Mouse (Mus musculus) embryonic facial prominence, embryonic 10.5 days (tissue): ENCODE measurements at regions not wholly inside any gene's neighbourhood (a gene's known extent, or its start where the extent isn't known, plus 50 kb on each side); places are given as distances from the start of the nearest gene placed in this dataset.

Source experiments
- DNase-seq: peaks from one replicate; pipeline ENCODE4 v3.0.0-alpha.2; 2017; ENCODE audit warnings: low spot score
- H3K27ac ChIP-seq: fragments of 300-500 bp; sonication (generic); replicated peaks from 2 replicates; pipeline ENCODE4 v1.5.1; 2016; ENCODE audit warnings: mild to moderate bottlenecking
- H3K27me3 ChIP-seq: fragments of 300-500 bp; sonication (generic); replicated peaks from 2 replicates; pipeline ENCODE4 v1.6.1; 2016; ENCODE audit warnings: low read depth, mild to moderate bottlenecking; ENCODE audit not compliant: poor library complexity, severe bottlenecking
- H3K36me3 ChIP-seq: fragments of 300-500 bp; sonication (generic); replicated peaks from 2 replicates; pipeline ENCODE4 v1.6.1; 2016; ENCODE audit warnings: mild to moderate bottlenecking, moderate library complexity
- H3K4me1 ChIP-seq: fragments of 300-500 bp; sonication (generic); 2 replicates; pipeline ENCODE4 v1.6.1; 2016
- H3K4me3 ChIP-seq: fragments of 300-500 bp; sonication (generic); 2 replicates; pipeline ENCODE4 v1.5.1; 2016; ENCODE audit warnings: mild to moderate bottlenecking, moderate library complexity
- H3K9me3 ChIP-seq: fragments of 300-500 bp; sonication (generic); 2 replicates; pipeline ENCODE4 v1.6.1; 2016; ENCODE audit warnings: mild to moderate bottlenecking
- WGBS: fragments of 180-500 bp; shearing (Covaris S2); methylation state at CpG from one replicate; pipeline ENCODE4 v1.1.7; 2016; 5-methylcytosine and 5-hydroxymethylcytosine counted together

DNA sequence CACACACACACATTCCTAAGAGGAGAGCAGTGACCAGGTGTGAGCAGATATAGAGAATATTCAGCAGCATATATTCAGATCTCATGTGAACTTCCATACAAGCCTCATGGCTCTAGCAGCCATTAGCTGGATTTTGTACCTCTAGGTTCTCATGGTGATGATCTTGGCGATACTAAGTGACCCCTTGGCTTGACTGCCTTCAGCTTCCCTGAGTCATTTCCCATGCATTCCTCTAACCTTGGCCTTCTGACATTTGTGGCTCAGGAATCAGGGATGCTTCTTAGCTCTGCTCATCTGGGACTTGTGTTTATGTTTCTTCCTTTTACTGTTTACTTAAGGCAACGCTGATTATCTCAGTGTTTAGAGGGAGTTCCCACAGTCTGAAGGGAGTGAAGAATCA lies 100.8 kb upstream of the Cox10 start:
- DNase-seq, result no peak
- no peak overlapping the region for H3K4me3 ChIP-seq
- no peaks in the 10 kb centered on the region for H3K9me3 ChIP-seq
- peaks cover 5% of the 10 kb centered on the region; the same call in 1 of the 2 replicates for H3K27me3 ChIP-seq
- no peaks in the 10 kb centered on the region for H3K36me3 ChIP-seq
- H3K27ac ChIP-seq, result no peak overlapping the region
- H3K4me1 ChIP-seq, result peaks cover 23% of the 10 kb centered on the region
- 36% methylated on average over 2 of the region's 2 CpGs for WGBS

DNA sequence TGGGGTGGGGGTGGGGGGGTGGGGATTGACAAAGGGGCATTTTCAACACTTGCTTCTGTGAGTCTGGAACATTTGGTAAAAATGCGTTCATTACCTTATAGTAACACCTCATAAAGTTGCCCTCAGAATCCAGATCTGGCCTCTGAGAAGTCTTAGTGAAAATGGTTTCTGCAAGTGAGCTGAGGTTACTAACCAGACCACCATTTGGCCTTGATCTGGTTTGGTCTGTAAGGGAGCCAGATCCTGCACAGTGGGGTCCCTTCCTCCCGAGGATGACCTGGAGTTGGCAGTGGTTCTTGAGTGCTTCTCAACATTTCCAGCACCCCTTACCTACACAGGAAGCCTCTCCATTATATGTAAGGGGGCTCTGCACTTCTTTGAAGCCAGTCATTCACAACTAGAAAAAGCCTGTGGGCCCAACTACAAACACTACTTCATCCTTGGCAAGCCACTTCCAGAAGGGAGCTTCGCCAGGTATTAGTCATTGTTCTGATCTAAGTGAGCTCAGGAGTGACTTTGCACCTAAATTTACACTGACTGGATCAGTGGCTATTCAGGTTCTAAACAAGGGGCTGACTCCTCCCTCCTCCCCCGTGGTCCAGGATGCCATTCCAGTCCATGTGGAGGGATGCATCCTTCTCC lies 94.3 kb upstream of the Cox10 start:
- H3K4me1 ChIP-seq, result peaks cover 3% of the 10 kb centered on the region; the same call in 1 of the 2 replicates
- no peak for DNase-seq
- WGBS, result 67% methylated on average over 4 of the region's 4 CpGs
- H3K27me3 ChIP-seq, result 0 out of 2 replicates have a peak, but pooled peaks cover 9% of the 10 kb centered on the region
- H3K9me3 ChIP-seq, result no peaks in the 10 kb centered on the region
- H3K27ac ChIP-seq, result no peak overlapping the region
- no peak overlapping the region for H3K4me3 ChIP-seq
- H3K36me3 ChIP-seq, result no peaks in the 10 kb centered on the region

DNA sequence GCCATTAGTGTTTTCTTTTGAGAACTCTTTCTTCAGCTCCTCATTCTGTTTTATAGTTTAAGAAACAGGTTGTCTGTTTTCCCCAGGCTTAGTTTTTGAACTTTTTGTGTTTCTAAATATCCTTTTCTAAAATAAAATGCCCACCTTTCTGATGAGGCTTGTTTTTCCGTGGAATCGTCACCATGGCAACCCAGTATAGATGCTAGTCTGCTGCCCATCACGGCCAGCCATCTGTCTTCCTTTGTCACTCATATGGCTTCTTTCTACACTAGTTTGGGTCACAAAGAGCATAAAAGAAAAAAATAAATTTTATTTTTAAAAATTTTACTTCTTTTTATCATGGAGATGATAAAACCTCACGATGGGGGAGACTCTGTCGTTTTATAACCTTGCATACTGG lies 93.7 kb upstream of the Cox10 start:
- WGBS, result 88% methylated on average over 5 of the region's 5 CpGs
- Histone ChIP-seq H3K27ac (no peak overlapping the region), H3K36me3 (no peaks in the 10 kb centered on the region), H3K9me3 (no peaks in the 10 kb centered on the region), H3K27me3 (0 out of 2 replicates have a peak, but pooled peaks cover 5% of the 10 kb centered on the region), H3K4me3 (no peak overlapping the region), H3K4me1 (peaks cover 3% of the 10 kb centered on the region; the same call in 1 of the 2 replicates)
- no peak for DNase-seq

DNA sequence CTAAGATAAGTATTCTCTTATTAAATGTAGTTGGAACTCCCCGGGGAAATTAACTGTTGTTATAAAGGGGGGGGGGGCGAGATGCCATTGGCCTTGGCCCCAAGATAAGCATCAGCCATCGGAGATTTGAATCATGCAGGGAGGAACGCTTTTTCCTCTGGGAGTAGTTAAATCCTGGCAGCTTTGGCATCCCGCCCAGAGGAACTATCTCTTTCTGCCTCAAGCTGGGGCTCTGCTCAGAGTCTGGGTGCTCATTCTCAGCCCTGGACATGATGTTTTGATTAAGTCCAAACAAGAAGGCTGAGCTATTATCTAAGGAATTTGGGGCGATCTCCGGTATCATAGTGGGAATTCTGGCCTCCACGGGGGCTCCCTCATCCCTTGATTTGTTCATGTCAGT lies 89.4 kb upstream of the Cox10 start:
- H3K36me3 ChIP-seq, result no peaks in the 10 kb centered on the region
- H3K4me3 ChIP-seq, result no peak overlapping the region
- WGBS, result 66% methylated on average over 8 of the region's 8 CpGs
- DNase-seq, result no peak
- no peak overlapping the region for H3K27ac ChIP-seq
- H3K4me1 ChIP-seq, result peaks cover 9% of the 10 kb centered on the region; the same call in 1 of the 2 replicates
- H3K9me3 ChIP-seq, result no peaks in the 10 kb centered on the region
- 0 out of 2 replicates have a peak, but pooled peaks cover 3% of the 10 kb centered on the region for H3K27me3 ChIP-seq

DNA sequence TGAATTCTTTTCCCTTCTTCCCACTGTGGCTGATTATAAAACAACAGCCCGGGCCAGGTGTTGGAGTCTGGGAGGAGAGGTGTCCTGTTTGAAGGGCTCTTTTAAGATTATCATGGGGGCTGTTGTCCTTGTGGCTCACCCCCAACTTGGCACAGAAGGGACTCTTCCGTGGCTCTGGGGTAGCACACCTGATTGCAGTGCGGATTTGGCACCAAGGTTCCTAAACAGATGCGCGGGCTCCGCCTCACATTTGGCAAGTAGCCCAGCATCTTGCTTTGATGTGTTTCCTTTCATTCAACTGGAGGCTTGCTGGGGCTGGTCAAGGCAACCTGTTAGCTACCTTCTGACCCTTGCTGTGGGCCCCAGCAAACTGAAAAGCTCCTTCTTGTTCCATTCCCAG lies 85.5 kb upstream of the Cox10 start:
- Histone ChIP-seq H3K4me1 (peaks cover 9% of the 10 kb centered on the region; the same call in 1 of the 2 replicates), H3K36me3 (no peaks in the 10 kb centered on the region), H3K9me3 (no peaks in the 10 kb centered on the region), H3K27ac (no peak overlapping the region), H3K27me3 (0 out of 2 replicates have a peak, but pooled peaks cover 3% of the 10 kb centered on the region), H3K4me3 (no peak overlapping the region)
- 81% methylated on average over 6 of the region's 6 CpGs for WGBS
- DNase-seq, result no peak

DNA sequence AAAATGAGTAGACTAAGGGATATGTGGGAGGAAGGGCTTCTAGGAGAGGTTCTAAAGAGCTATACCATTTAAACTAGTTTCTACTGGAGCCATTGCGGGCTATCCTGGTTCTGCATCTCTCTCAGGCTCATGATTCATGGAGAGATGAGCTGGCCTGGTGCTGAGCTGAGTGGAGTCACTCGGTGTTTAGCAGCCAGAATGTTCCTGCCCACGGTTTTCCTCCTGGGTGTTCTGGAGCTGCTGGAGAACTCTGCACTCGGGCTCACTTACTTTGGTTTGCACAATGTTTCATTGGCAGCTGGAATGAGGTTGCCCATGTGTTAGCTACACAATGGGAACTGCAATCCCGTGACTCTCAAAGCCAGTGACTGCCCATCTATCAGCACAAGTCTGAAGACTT lies 79.0 kb upstream of the Cox10 start:
- Histone ChIP-seq H3K27me3 (no peaks in the 10 kb centered on the region), H3K9me3 (no peaks in the 10 kb centered on the region), H3K4me3 (no peak overlapping the region), H3K36me3 (no peaks in the 10 kb centered on the region), H3K27ac (no peak overlapping the region), H3K4me1 (no peaks in the 10 kb centered on the region)
- no peak for DNase-seq
- 92% methylated on average over 5 of the region's 5 CpGs for WGBS

DNA sequence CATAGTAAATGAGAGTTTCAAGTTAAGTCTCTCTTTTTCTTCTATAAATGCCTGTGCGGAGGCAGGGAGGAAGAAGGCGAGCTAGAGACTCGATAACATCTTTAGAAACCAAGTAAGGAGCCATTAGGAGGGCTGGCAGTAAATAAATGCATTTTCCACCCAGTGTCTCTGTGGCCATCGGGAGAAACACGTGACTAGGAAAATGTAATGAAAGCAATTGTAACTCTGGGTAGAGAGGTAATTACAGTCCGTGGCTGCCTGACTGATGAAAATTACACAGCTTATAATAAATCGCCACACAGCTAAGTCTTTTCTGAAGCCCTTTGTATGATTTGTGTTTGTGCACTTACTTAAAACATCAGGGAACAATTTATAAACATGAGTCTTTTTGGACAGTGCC lies 77.4 kb upstream of the Cox10 start:
- WGBS, result 83% methylated on average over 7 of the region's 7 CpGs
- H3K9me3 ChIP-seq, result no peaks in the 10 kb centered on the region
- H3K36me3 ChIP-seq, result no peaks in the 10 kb centered on the region
- H3K27me3 ChIP-seq, result no peaks in the 10 kb centered on the region
- DNase-seq, result no peak
- no peaks in the 10 kb centered on the region for H3K4me1 ChIP-seq
- H3K4me3 ChIP-seq, result no peak overlapping the region
- H3K27ac ChIP-seq, result no peak overlapping the region

DNA sequence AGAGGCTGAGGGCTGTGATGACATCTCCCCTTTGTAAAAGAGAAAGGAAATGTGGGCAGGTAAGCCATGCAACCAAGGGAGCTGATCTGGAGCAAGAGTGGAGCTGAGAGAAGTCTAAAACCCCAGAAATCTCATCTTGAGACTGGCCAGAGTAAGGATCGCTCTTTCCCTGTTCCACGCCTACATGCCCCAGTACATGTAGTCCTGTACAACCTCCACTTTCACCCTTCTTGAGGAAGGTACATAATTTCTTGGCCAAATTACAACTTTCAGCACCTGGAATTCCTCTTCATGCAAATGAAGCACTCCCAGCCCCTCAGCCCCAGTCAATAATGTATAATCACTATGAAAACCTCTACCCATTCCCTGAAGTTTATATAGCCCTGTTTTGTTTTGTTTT lies 60.2 kb upstream of the Cox10 start:
- Histone ChIP-seq H3K9me3 (no peaks in the 10 kb centered on the region), H3K27ac (no peak overlapping the region), H3K36me3 (no peaks in the 10 kb centered on the region), H3K4me3 (no peak overlapping the region), H3K27me3 (no peaks in the 10 kb centered on the region), H3K4me1 (no peaks in the 10 kb centered on the region)
- 99% methylated on average over 2 of the region's 2 CpGs for WGBS
- DNase-seq, result no peak

DNA sequence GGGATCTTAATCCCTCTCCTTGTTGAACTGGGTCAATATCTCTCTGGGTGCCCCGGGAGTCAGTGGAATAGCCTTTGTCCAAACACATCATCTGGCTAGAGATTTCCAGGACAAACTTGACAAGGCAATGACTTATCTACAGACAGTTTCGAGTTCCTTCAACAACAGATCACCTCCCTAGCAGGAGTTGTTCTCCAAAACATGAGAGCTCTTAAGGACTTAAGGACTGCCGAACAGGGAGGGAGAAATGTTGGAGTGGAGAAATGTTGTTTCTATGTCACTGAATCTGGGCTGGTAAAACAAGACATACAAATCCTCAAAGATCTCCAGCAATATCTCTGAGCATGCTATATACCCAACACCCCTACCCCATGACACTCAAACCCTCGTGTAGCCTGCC lies 59.7 kb upstream of the Cox10 start:
- no peak for DNase-seq
- no peaks in the 10 kb centered on the region for H3K9me3 ChIP-seq
- no peak overlapping the region for H3K4me3 ChIP-seq
- no peaks in the 10 kb centered on the region for H3K27me3 ChIP-seq
- H3K36me3 ChIP-seq, result no peaks in the 10 kb centered on the region
- 80% methylated on average over 4 of the region's 4 CpGs for WGBS
- no peak overlapping the region for H3K27ac ChIP-seq
- no peaks in the 10 kb centered on the region for H3K4me1 ChIP-seq

DNA sequence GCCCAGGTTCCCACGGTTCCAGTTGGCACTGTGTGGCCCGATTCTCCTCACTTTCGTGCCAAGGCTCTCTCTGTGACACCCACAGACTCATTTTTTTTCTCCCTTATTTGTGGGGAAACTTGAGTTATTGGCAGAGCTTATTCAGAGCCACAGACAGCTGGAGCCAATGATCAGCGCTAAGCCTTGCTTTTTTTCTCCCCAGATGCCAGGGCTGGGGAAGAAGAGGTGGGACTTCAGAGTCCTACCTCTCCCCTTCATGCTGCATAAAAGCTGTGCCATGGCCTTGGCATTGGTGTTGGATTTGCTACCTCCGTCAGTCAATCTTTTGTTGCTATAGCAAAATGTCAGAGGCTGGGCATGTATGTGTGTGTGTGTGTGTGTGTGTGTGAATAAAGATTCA lies 56.5 kb upstream of the Cox10 start:
- no peaks in the 10 kb centered on the region; the same call in 1 of the 2 replicates for H3K27me3 ChIP-seq
- DNase-seq, result no peak

DNA sequence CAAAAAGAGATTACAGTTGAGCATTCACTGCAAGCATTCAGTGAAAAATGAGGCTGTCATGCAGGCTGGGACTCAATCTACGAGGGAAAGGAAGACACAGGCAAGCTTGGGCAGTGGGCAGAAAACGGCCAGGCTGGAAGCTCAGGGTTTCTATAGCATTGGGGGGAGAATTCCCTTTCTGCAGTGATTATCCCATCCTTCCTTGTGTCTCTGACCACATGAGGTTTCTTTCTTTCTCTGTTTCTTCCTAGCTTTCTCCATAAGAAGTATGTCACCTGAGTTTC lies 56.0 kb upstream of the Cox10 start:
- Histone ChIP-seq H3K36me3 (no peaks in the 10 kb centered on the region), H3K27ac (no peak overlapping the region), H3K4me3 (no peak overlapping the region), H3K9me3 (no peaks in the 10 kb centered on the region), H3K27me3 (no peaks in the 10 kb centered on the region; the same call in 1 of the 2 replicates), H3K4me1 (no peaks in the 10 kb centered on the region)
- 91% methylated on average over 2 of the region's 2 CpGs for WGBS
- no peak for DNase-seq

More for the DNA sequence above, 56.5 kb upstream of the Cox10 start:
- Histone ChIP-seq H3K4me3 (no peak overlapping the region), H3K4me1 (no peaks in the 10 kb centered on the region), H3K36me3 (no peaks in the 10 kb centered on the region), H3K9me3 (no peaks in the 10 kb centered on the region), H3K27ac (no peak overlapping the region)
- WGBS, result 90% methylated on average over 5 of the region's 5 CpGs

DNA sequence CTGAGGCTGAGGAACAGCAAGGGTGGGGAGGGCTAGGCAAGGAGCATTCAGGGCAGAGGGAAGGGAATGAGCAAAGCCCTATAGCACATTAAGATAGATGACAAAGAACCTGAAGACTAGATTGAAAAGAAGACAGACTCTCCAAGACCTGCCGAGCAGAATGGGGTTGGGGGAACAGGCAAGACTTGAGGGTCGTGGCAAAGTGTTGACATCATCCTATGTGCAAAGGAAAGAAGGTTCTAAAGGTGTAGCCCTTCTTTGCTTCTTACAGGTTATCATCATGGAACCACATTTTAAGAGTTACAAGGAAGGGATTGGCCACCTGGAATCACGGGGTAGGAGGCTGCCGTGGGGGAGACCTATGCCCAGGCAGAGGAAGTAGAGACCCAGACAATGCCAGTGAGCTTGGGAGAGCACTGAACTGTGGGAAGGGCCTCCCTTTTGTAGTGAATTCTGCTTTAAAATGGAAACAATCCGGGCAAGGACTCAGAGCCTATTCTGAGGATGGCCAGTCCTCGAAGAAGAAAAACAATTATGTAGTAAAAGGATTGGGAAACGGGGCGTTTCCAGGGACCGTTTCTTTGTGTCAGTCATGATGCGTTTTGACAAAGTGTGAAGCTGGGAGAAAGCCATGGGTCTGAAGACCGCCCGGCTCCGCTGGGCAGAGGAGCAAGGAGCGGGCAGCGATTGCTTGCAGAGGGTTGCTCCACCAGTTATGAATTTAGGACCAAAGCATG lies 55.5 kb upstream of the Cox10 start:
- Histone ChIP-seq H3K4me1 (no peaks in the 10 kb centered on the region), H3K27me3 (no peaks in the 10 kb centered on the region; the same call in 1 of the 2 replicates), H3K9me3 (no peaks in the 10 kb centered on the region), H3K4me3 (no peak overlapping the region), H3K36me3 (no peaks in the 10 kb centered on the region), H3K27ac (no peak overlapping the region)
- DNase-seq, result no peak
- 83% methylated on average over 15 of the region's 15 CpGs for WGBS
